Mouse (Mus musculus): ENCODE results near the gene Dand5.

DNA sequence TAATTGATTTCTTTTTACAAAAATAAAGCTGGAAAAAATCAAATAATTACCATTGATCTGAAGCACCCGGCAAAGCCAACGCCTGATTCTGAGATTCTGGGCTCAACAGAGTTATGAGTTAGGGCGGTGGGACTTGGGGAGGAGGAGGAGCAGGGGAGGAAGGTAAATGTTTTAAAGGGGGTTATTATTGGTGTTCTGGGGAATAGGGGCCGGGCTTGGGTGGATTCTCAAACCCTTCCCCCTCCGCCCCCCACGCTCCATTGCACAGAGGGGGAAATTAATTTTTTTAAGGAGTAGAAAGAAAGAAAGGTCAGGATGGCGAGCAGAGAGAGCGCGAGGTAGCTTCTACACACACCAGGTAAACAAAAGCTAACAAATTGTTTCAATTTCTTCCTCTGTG, 49.3 kb downstream of the Dand5 start:
- no peak for TF ChIP-seq CTCF (IDR thresholded peaks at IDR 0.05; ENCODE audit: insufficient read depth, low read length)
- no peak for TF ChIP-seq POLR2A (IDR thresholded peaks at IDR 0.05; ENCODE audit: borderline replicate concordance, extremely low read depth, low read depth, low read length)
